8 mouse cellular contexts compared by ENCODE assay signal in genomic region chr2:39008954-39009365, GRCm38 (mm10). TPM values are rescaled to one million over a fixed set of nuclear protein-coding genes. Genes with fewer than 3 reads are reported as not detected.
DNase-seq lines count a peak whose midpoint lies in the region; ATAC-seq lines count a peak whose summit lies in the region.

No protein-coding gene starts in this region.

- 43% methylated on average over 3 of the region's 3 CpGs for WGBS in embryonic facial prominence, embryonic 10.5 days
- 27% methylated on average over 3 of the region's 3 CpGs for WGBS in hindbrain, embryonic 15.5 days
- 12% methylated on average over 3 of the region's 3 CpGs for WGBS in liver, embryonic 15.5 days (ENCODE audit: insufficient replicate concordance)
- WGBS in neural tube, embryonic 14.5 days, result 26% methylated on average over 3 of the region's 3 CpGs

- H3K27me3 ChIP-seq in embryonic facial prominence, embryonic 10.5 days (replicated peaks; ENCODE audit: low read depth, poor library complexity, severe bottlenecking), result no peaks in the 10 kb centered on the region
- no peaks in the 10 kb centered on the region for H3K27me3 ChIP-seq in hindbrain, embryonic 15.5 days
- H3K27me3 ChIP-seq in liver, embryonic 15.5 days, result no peaks in the 10 kb centered on the region
- no peaks in the 10 kb centered on the region for H3K27me3 ChIP-seq in neural tube, embryonic 14.5 days (ENCODE audit: control insufficient read depth, insufficient read depth, low read length)

- peak overlapping the region; percentile 97 for H3K4me3 ChIP-seq in embryonic facial prominence, embryonic 10.5 days
- H3K4me3 ChIP-seq in hindbrain, embryonic 15.5 days, result peak overlapping the region; percentile 87
- peak overlapping the region; percentile 88 for H3K4me3 ChIP-seq in liver, embryonic 15.5 days (replicated peaks)
- H3K4me3 ChIP-seq in neural tube, embryonic 14.5 days (ENCODE audit: low read depth, low read length), result peak overlapping the region; percentile 82

- peaks cover 34% of the 10 kb centered on the region for H3K4me1 ChIP-seq in embryonic facial prominence, embryonic 10.5 days
- H3K4me1 ChIP-seq in hindbrain, embryonic 15.5 days (replicated peaks), result peaks cover 51% of the 10 kb centered on the region
- H3K4me1 ChIP-seq in liver, embryonic 15.5 days (replicated peaks), result peaks cover 67% of the 10 kb centered on the region
- peaks cover 27% of the 10 kb centered on the region for H3K4me1 ChIP-seq in neural tube, embryonic 14.5 days (ENCODE audit: control insufficient read depth, insufficient read depth, low read length)

- peaks cover 37% of the 10 kb centered on the region for H3K36me3 ChIP-seq in embryonic facial prominence, embryonic 10.5 days (replicated peaks)
- H3K36me3 ChIP-seq in hindbrain, embryonic 15.5 days, result peaks cover 12% of the 10 kb centered on the region
- peaks cover 34% of the 10 kb centered on the region for H3K36me3 ChIP-seq in liver, embryonic 15.5 days (replicated peaks)
- peaks cover 3% of the 10 kb centered on the region; the same call in 1 of the 2 replicates for H3K36me3 ChIP-seq in neural tube, embryonic 14.5 days (ENCODE audit: control insufficient read depth, insufficient read depth, low read length)

- peak overlapping the region; percentile 86 for H3K4me2 ChIP-seq in hindbrain, embryonic 15.5 days
- peak overlapping the region; percentile 94 for H3K4me2 ChIP-seq in liver, embryonic 15.5 days
- peak overlapping the region; percentile 96 for H3K4me2 ChIP-seq in neural tube, embryonic 14.5 days (ENCODE audit: low read depth, low read length)

- ATAC-seq in hindbrain, embryonic 15.5 days (ENCODE audit: low FRiP score, low read depth), result no peak
- ATAC-seq in liver, embryonic 15.5 days (ENCODE audit: insufficient read depth), result no peak
- ATAC-seq in neural tube, embryonic 14.5 days (ENCODE audit: low read depth), result no peak

- H3K9me3 ChIP-seq in embryonic facial prominence, embryonic 10.5 days, result no peaks in the 10 kb centered on the region
- no peaks in the 10 kb centered on the region for H3K9me3 ChIP-seq in hindbrain, embryonic 15.5 days
- H3K9me3 ChIP-seq in liver, embryonic 15.5 days (replicated peaks), result no peaks in the 10 kb centered on the region
- no peaks in the 10 kb centered on the region for H3K9me3 ChIP-seq in neural tube, embryonic 14.5 days (ENCODE audit: control insufficient read depth, low read length)

- peak overlapping the region; percentile 90 for H3K27ac ChIP-seq in embryonic facial prominence, embryonic 10.5 days (replicated peaks)
- peak overlapping the region; percentile 87 for H3K27ac ChIP-seq in hindbrain, embryonic 15.5 days (replicated peaks)
- peak overlapping the region; percentile 95 for H3K27ac ChIP-seq in liver, embryonic 15.5 days (replicated peaks)
- H3K27ac ChIP-seq in neural tube, embryonic 14.5 days (ENCODE audit: low read depth, low read length), result peak overlapping the region; percentile 89; the same call in 1 of the 2 replicates

- peak; percentile 68 to 73 for DNase-seq in urinary bladder, postnatal 36 days (ENCODE audit: low spot score in 2 of 2)
- DNase-seq in urinary bladder, postnatal 10 days (ENCODE audit: low spot score), result no peak
- DNase-seq in embryonic facial prominence, embryonic 10.5 days (ENCODE audit: low spot score), result peak; percentile 34
- no peak for DNase-seq in retina, postnatal 1 day
- DNase-seq in adipocyte (ENCODE audit: low spot score), result no peak

- peak overlapping the region; percentile 90 for H3K9ac ChIP-seq in hindbrain, embryonic 15.5 days
- peak overlapping the region; percentile 92 for H3K9ac ChIP-seq in liver, embryonic 15.5 days
- peak overlapping the region; percentile 81 for H3K9ac ChIP-seq in neural tube, embryonic 14.5 days (replicated peaks; ENCODE audit: low read depth, low read length)

RNA-seq across cellular contexts. Expression of gene Rpl35, which starts 3.5 kb away (rescaled TPM):
- polyA plus RNA-seq in embryonic facial prominence, embryonic 10.5 days (2016; fragmentation: Nextera tagmentation; extraction: Ambion mirVana), result 992 and 1,047 TPM in 2 replicates
- 592 and 671 TPM in 2 replicates for polyA plus RNA-seq in hindbrain, embryonic 15.5 days (2015; fragmentation: Nextera tagmentation; extraction: Ambion mirVana)
- 387 and 487 TPM in 2 replicates for polyA plus RNA-seq in liver, embryonic 15.5 days (2015; fragmentation: Nextera tagmentation; extraction: Ambion mirVana)
- 584 and 610 TPM in 2 replicates for polyA plus RNA-seq in neural tube, embryonic 14.5 days (2014; fragmentation: Nextera tagmentation; extraction: Ambion mirVana)

RNA-seq across cellular contexts. Expression of gene Arpc5l, which starts 3.8 kb away (rescaled TPM):
- polyA plus RNA-seq in embryonic facial prominence, embryonic 10.5 days (2016; fragmentation: Nextera tagmentation; extraction: Ambion mirVana), result 121 and 124 TPM in 2 replicates
- 140 and 153 TPM in 2 replicates for polyA plus RNA-seq in hindbrain, embryonic 15.5 days (2015; fragmentation: Nextera tagmentation; extraction: Ambion mirVana)
- polyA plus RNA-seq in liver, embryonic 15.5 days (2015; fragmentation: Nextera tagmentation; extraction: Ambion mirVana), result 48.9 and 52.9 TPM in 2 replicates
- polyA plus RNA-seq in neural tube, embryonic 14.5 days (2014; fragmentation: Nextera tagmentation; extraction: Ambion mirVana), result 145 and 147 TPM in 2 replicates

RNA-seq across cellular contexts. Expression of gene Wdr38, which starts 11.7 kb away (rescaled TPM):
- 1.6 TPM in 2 replicates for polyA plus RNA-seq in embryonic facial prominence, embryonic 10.5 days (2016; fragmentation: Nextera tagmentation; extraction: Ambion mirVana)
- polyA plus RNA-seq in hindbrain, embryonic 15.5 days (2015; fragmentation: Nextera tagmentation; extraction: Ambion mirVana), result 1.8 and 2.1 TPM in 2 replicates
- polyA plus RNA-seq in liver, embryonic 15.5 days (2015; fragmentation: Nextera tagmentation; extraction: Ambion mirVana), result 0.76 and 0.81 TPM in 2 replicates
- 1.6 and 1.9 TPM in 2 replicates for polyA plus RNA-seq in neural tube, embryonic 14.5 days (2014; fragmentation: Nextera tagmentation; extraction: Ambion mirVana)

RNA-seq across cellular contexts. Expression of gene Golga1, which starts 56.4 kb away (rescaled TPM):
- 24.8 and 24.9 TPM in 2 replicates for polyA plus RNA-seq in embryonic facial prominence, embryonic 10.5 days (2016; fragmentation: Nextera tagmentation; extraction: Ambion mirVana)
- polyA plus RNA-seq in hindbrain, embryonic 15.5 days (2015; fragmentation: Nextera tagmentation; extraction: Ambion mirVana), result 28.9 and 30.3 TPM in 2 replicates
- polyA plus RNA-seq in liver, embryonic 15.5 days (2015; fragmentation: Nextera tagmentation; extraction: Ambion mirVana), result 9.4 and 10.4 TPM in 2 replicates
- polyA plus RNA-seq in neural tube, embryonic 14.5 days (2014; fragmentation: Nextera tagmentation; extraction: Ambion mirVana), result 34.6 and 34.9 TPM in 2 replicates

Comparison
In these comparisons a context has a peak if more than half of its experiments do, and no peak if none do; other contexts are left out.
1. DNase-seq: peak in urinary bladder, postnatal 36 days (2 of 2) and embryonic facial prominence, embryonic 10.5 days (single experiment); none in urinary bladder, postnatal 10 days (single experiment), retina, postnatal 1 day (single experiment) and adipocyte (single experiment).
2. Peak in every context shown above with its lines, with median percentiles within 50 percentile points of each other: H3K27ac ChIP-seq, H3K4me3 ChIP-seq, H3K4me2 ChIP-seq and H3K9ac ChIP-seq.